Mouse (Mus musculus) kidney, adult 18-20 months (tissue): ENCODE results near the gene Lysmd1.

Experiments
- DNase-seq: peaks from one replicate; pipeline ENCODE4 v3.0.0; 2021

Lysmd1 gene

DNA sequence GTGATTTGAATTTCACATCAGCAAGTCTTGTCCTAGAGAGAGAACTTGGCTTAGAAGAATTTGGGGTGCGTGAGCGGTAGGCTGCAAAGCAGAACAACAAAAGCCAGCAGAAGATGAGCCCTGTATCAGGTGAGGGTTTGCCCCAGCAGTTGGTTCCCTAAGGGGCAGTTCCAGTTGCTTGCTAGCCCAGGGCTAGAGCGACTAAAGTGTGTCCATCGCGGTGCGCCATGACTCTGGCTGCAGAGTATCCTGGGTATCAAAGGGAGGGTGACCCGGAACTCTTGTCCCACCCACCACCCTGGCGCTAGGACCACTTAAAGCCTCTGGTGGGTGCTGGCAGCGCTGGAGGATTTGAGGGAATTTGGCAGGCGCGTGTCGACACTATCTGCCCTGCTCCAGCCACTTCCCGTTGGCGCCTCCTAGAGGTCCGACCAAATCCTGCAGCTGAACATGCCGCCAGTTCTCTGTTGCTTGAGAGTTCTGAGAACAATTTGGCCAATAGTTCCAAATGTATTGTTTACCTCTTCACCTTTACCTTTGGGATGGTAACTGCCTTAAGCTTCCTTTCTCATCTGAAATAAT lies 40.2 kb downstream of the Lysmd1 start:
- peak; percentile 92 for DNase-seq

DNA sequence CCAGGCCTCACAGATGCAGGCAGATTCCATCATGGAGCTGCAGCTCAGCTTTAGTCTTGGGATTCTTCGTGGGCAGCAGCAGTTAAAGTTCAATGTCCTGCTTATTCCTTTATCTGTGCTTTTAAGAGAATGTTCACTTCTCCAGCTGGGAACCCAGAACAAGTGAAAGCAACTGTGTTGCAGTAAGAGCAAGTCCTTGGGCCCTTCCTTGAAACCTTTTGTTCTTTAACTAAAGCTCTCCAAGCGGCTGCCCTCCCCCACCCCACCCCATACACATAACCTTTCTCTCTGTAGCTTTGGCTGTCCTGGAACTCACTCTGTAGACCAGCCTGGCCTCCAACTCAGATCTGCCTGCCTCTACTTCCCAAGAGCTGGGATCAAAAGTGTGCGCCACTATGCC lies 42.6 kb downstream of the Lysmd1 start:
- no peak for DNase-seq

DNA sequence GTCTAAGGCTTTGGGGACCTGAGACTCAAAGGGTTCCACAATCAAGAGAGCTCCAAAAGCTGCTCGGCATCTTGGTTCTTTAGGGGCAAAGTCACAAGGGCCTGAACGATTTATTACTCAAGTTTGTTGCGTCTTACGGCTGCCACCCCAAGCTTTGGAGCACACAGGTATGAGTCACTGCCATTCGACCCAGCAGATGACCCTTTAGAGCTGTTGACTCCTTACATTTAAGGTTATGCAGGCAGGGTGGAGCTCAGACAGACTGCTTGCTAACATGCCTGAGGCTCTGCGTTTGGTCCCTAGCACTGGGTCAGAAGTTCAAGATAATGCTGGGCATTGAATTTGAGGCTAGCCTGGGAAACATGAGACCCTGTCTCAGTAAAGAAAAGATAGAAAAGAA lies 43.7 kb downstream of the Lysmd1 start:
- DNase-seq: no peak

DNA sequence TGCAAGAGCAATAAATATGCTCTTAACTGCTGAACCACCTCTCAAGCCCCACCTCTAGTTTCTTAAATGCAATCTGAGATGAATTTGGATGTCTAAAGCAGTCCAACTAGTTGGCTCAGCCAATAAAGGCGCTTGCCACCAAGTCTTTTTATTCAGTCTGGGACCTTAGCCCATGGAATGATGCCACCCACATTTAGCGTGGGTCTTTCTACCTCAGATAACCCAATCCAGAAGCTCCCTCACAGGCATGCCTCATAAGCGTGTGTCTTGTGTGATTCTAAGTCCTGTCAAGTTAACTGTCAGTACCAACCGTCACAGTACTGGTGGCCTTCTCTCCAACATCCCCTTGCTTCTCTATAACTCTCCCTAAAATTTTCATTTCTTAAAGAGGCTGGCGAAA lies 45.1 kb downstream of the Lysmd1 start:
- no peak for DNase-seq

DNA sequence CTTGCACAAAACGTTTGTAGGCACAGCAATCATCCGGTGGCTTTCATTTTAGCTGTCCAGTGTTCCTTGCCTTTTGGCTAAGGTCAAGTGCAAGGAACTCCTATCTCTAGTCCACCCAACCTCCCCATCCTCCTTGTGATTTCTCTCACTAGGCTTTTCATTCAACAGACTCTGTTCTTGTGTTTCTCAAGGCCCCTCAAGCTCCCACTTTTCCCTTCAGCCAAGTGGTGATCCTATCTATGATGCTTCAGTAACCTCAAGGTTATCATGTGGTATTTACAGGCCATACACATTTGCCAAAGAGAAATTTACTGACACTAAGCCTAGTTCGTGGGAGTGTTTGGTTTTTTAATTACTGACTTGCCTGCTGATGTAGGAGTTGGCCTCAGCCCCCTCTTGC lies 46.0 kb downstream of the Lysmd1 start:
- no peak for DNase-seq

DNA sequence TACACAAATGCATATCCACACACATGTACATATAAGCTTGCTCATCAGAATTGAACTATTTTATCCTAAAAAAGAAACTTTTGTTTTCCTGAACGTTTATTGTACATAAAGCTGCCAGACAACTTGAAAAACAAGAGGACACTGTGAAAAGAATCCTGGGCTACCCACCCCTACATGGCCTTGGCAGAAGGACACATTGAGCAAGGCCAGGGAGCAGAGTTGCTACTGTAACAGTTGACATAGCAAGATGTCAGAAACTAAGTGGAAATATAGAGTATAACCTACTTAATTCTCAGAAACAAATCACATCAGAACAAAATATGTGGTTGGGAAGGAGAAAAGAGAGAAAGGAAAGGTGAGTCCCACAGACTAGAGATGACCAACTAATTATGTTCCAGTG lies 48.0 kb downstream of the Lysmd1 start:
- DNase-seq: no peak

DNA sequence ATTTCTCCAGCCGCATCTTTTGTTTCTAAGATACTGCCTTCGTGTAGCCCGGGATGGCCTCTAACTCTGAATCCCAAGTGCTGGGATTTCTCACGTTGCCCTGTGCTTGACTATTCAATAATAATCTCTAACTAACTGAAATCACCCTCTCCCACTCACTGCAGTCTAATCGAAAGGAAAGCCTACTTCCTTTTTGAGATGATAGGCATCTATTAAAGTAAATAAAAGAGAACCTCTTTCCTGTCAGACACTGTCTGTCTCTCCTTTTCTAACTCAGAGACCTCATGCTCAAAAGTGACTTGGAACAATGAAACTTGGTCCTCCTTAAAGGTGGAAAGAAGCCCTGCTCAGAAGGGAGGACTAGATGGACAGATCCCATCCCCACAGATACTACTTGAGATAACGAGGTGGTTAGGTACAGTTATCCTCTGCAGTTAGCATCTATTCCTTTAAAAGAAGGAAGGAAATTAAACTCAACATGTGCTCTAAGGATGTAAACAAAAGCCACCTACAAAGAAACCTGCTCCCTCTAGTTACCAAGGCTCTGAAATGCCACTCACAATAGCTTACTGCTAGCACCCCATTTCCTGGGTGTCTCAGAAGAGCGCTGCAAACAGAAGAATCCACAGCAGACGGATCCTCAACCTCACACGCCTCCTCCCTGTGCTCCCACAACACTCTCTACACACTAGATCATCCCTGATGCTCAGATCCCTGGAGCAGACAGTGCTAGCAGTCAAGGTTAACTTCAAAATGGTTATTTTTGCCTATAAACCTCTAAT lies 51.1 kb downstream of the Lysmd1 start:
- no peak for DNase-seq

DNA sequence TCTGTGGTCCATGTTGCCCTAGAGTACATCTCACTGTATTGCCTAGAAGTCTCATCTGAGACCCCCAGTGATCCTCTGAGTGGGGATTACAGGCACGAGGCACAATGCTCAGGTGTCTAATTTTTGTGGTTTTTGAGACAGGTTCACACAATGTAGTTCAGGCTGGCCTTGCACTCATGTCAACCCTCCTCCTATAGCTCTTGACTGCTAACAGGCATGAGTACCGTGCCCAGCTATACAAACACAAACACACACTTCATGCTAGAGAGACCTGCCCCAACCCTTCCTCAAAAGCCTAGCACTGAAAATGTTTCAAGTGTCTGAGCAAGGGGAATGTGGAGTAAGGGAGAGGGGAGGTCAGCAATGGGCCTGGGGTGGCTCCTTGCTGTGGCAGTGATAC lies 52.2 kb downstream of the Lysmd1 start:
- no peak for DNase-seq

DNA sequence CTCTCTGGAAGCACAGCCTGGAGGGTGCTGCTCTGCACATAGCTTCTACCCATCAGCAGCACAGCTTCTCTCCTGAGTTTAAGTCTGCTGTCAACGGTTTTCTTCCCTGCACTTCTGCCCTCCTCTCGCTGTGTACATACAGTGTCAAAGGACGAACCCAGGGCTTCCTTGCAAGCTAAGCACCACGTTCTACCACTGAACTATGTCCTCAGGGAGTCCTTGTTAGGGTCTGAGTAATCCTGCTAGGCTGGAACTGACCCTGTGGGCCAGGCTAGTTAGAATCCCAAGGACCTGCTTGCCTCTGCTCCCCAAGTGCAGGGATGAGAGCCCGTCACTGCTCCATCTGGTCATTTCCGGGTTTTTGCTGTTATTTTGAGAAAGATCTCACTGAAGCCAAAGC lies 53.0 kb downstream of the Lysmd1 start:
- no peak for DNase-seq
